Mouse (Mus musculus): ENCODE measurements around the gene Pla2r1.

Gene Pla2r1

GRCm38 (mm10) chr2:60401694-60402093 lies 151.4 kb downstream of the Pla2r1 start:
- no peak for DNase-seq

GRCm38 (mm10) chr2:60393786-60394185 lies 159.3 kb downstream of the Pla2r1 start:
- DNase-seq = no peak

- no peak for DNase-seq
These were observed 160.8 kb downstream of the Pla2r1 start for GRCm38 (mm10) chr2:60392286-60392685.

- DNase-seq = no peak
These were observed 165.7 kb downstream of the Pla2r1 start for GRCm38 (mm10) chr2:60387363-60387762.

- no peak for DNase-seq
These were observed 166.3 kb downstream of the Pla2r1 start for GRCm38 (mm10) chr2:60386835-60387234.

- DNase-seq = no peak
These were observed 168.4 kb downstream of the Pla2r1 start for GRCm38 (mm10) chr2:60384763-60385085.

GRCm38 (mm10) chr2:60384083-60384762 lies 168.9 kb downstream of the Pla2r1 start:
- DNase-seq = no peak

- peak; percentile 58 to 71 for DNase-seq
These were observed 170.0 kb downstream of the Pla2r1 start, which contains the start of gene Ly75 for GRCm38 (mm10) chr2:60382858-60383669. Gene Ly75 (minus strand): TSS chr2:60383303.

- no peak for DNase-seq
These were observed 170.8 kb downstream of the Pla2r1 start for GRCm38 (mm10) chr2:60382346-60382745.

GRCm38 (mm10) chr2:60377260-60377659 lies 175.8 kb downstream of the Pla2r1 start:
- no peak for DNase-seq

GRCm38 (mm10) chr2:60375608-60376107 lies 177.4 kb downstream of the Pla2r1 start:
- no peak for DNase-seq

- no peak for DNase-seq
These were observed 178.0 kb downstream of the Pla2r1 start for GRCm38 (mm10) chr2:60375126-60375525.

GRCm38 (mm10) chr2:60370188-60370587 lies 182.9 kb downstream of the Pla2r1 start:
- no peak for DNase-seq

- no peak for DNase-seq
These were observed 183.7 kb downstream of the Pla2r1 start for GRCm38 (mm10) chr2:60369454-60369853.

GRCm38 (mm10) chr2:60367871-60368270 lies 185.2 kb downstream of the Pla2r1 start:
- no peak for DNase-seq
